Mouse (Mus musculus) hindlimb bud, embryonic 11.5 days (tissue): ENCODE data around the gene Trpm6.
"Not testable (repeated sequence)": the region's sequence is repeated elsewhere in the genome, so short reads cannot be mapped to it uniquely, and the experiment has no call there.

ENCODE experiments used
- DNase-seq: peaks from one replicate; pipeline ENCODE4 v3.0.0-alpha.2; 2012; ENCODE audit warnings: low read depth, low spot score; ENCODE audit errors: extremely low spot score

Gene Trpm6

DNA sequence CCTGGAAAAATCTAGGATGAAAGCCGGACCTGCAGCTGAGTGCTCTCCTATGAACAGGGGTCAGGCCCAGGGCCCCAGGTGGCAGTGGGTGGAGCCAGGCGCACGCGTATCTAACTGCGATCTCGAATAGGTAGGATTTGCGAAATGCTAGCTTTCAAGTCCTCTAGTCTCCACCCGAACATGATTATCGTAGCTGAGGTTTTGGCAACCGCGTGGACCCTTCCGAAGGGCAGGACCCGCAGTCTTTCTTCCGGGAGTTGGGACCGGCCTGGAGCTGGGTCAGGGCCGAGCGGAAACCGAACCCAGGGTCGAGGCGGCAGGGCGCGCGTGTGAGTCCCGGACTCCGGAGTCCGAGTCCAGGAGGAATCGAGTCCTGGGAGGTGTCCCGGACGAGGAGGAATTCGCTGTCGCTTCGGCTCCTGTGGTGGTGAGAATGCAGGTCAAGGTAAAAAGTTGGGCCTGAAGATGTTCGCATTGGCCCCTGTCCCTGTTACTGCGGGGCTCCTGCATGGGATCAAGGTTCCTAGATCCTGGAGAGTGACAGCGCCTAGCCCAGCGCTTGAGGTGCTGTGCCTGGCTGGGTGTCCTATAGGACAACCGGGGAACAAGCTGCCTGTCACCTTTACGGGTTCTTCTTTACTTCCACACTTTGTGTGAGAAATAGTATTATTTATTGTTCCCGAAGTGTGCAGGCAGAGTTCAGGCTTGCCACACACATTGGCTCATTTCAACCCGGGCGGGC is at the start of gene Trpm6:
Trpm6 (plus strand) TSS at position 386 of the 742 bp plus-strand sequence.
- DNase-seq: no peak

DNA sequence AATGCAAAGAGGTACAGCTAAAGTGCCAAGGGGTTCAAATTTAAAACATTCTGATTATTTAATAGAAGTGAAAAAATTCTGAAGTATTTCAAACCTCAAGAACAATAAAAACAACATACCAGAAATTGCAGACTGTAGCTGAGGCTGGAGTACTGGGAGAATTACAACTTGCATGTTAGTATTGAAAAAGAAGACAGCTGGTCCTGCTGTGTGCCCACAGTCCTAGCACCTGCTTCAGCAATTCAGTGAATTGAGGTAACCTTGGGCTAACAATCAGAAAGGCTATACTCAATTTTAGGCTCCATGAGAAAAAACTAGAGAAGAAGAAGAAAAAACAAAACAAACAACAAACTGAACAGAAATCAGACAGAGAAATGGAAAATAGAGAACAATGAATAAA is 41.7 kb upstream of the Trpm6 start:
- DNase-seq: no peak

DNA sequence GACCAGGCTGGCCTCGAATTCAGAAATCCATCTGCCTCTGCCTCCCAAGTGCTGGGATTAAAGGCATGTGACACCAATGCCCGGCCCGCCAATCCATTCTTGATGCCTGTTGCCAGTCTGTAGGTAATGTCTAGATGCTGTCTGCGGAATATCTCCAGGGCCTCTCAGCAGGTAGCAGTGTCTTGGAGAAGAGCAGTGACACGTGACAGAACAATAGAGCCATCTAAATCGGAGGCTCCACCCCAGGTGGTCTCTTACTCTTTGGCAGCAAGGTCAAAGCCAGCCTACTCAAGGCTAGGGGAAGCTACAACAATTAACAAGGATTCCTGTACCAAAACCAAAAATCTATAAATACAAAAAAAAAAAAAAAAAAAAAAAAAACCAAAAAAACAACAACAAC is 38.9 kb upstream of the Trpm6 start:
- DNase-seq: no peak

DNA sequence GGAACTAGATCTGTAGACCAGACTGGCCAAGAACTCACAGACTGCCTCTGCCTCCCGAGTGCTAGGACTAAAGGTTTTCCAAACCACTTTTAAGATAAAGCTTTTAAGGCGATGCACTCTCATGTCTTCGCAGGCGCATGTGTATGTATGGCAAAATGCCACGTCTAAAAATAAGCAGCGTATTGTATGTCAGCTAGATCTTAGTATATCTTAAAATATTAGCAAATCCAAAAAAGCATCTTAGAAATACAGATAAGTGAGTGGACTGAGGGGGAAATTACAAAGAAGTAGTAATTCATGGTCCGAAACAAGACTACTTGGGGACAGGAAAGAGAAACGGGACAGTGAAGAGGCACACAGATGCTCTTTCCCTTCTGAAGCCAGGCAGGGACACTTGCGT is 38.2 kb upstream of the Trpm6 start:
- no peak for DNase-seq

DNA sequence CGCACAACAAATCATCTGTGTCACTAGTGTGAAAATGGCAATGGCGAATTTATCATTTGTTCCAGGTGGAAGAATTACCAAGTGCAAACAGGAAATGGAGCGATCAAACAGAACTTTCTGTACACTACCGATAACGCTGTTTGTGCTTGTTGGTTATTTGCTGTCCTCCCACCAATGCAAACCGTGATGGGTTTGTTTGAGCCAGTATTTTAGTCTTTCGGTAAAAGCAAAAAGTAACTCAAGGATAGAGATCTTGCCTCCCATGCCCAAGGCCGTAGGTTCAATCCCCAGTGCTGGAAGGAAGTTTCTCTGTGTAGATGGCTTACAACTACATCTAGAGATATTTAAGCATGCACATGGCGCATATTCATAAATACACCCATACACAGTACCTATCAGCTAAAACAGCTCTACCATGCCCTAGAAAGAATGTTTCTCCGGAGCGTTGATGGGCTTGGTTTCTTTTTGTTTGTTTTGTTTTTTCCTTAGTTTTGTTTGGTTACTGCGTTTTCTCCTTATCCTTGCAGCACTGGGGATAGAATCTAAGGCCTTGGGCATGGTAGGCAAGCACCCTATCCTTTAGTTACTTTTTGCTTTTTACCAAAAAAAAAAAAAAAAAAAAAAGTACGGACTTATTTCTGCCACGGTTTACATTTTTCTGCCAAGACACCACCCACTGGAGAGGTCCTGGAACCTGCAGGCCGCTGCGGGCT is 37.5 kb upstream of the Trpm6 start:
- DNase-seq: no peak

DNA sequence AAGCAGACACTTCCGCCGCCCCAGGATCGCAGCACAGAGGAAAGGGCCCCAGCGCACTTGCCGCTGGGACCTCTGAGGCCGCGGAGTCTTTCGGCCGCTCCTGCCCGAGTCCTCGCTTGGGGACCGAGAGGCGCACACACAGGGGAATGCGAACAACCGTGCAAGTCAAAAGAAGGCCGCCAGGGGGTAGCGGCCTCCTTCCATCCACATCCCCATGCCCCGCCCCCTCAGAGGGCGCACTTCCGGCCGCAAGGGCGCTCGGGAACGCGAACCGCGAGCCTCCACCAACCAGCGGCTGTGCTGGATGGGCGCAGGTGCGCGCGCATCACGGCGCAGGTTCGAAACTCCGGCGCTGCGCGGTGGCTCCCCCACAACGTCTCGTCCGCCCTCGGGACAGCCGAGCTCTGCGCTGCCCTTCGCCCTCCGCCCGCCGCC is 36.9 kb upstream of the Trpm6 start, which contains the start of gene D030056L22Rik:
D030056L22Rik (plus strand) TSS at position 328 of the 435 bp plus-strand sequence.
- peak; percentile 89 for DNase-seq

DNA sequence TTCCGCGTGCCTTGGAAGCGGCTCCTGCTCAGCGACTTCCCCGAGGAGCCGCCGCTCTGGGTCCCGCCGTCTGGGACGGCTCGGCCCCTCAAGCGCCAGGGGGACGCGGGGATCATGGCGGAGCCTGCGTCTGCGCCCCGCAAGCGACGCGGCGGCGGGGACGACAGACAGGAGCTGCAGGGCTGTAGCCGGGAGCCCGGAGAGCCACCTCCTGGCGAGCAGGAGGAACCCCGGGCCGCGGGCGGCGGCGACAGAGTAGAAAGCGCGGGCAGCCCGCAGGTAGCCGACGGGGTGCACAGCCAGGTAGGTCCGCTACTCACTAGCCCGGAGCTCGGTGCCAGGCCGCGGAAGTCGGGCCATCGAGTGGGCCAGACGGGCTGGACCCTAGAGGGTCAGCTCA is 36.4 kb upstream of the Trpm6 start:
- not testable (repeated sequence) for DNase-seq

DNA sequence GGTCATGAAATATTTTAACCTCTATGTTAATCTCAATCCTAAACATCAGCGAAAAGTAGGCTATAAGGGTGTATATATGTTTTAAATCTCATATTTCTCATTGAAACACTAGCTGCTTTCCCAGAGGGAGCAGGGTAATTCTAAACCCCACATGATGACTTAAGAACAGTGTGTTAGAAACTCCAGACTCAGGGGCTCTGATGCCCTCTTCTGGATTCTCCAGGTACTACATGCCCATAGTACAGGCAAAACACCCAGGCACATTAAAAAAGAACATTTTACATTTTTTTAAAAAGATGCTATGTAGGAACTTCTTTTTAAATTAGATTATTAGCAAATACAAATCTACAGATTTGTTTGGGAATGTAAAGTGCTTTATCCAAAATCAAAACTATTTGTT is 33.4 kb upstream of the Trpm6 start:
- peak; percentile 86 for DNase-seq

DNA sequence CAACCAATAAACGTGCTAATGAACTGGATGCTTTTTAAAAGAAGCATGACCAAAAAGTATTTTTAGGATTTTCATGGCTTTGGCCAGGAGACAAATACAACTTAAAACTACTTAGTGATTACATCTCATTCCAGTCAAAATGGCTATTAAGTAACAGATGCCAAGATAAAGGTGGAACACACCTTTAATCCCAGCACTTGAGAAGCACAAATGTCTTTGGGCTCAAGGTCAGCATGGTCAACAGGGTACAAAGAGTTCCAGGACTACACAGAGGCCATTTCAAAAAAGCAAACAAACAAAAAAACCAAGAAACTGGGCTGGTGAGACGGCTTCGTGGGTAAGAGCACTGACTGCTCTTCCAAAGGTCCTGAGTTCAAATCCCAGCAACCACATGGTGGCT is 29.4 kb upstream of the Trpm6 start:
- no peak for DNase-seq

DNA sequence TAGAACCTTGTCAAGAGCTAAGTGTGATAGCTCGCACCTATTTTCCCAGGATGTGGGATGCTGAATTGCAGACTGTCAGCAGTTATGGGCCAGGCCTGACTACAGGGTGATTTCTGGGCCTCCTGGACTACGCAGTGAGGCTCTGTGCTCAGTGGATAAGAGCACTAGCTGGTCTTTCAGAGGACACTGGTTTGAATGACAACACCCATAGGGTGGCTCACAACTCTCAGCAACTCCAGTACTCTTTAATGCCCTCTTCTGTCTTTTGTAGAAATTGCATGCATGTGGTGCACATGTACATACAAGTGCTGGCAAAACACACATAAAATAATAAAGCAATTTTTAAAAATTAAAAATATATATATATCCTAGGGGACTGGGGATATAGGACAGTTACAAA is 24.6 kb upstream of the Trpm6 start:
- no peak for DNase-seq

DNA sequence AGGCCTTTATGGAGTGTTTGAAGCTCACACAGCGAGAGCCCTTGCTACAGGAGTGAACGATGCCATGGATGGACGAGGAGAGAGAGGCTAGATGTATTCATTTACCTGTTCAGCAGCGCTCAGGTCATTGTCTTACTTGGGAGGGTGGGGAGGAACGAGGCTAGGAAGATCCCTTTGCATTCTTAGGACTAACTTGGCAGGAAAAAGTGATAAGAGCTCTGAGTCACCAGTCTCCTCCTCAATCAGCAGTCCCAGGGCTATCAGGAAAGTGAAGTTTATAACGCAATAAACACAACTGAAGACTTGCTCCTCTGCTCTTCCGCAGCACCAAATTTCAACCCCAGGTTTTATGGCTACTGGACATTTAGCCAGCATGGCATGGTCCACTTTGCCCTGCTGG is 19.5 kb upstream of the Trpm6 start:
- no peak for DNase-seq

DNA sequence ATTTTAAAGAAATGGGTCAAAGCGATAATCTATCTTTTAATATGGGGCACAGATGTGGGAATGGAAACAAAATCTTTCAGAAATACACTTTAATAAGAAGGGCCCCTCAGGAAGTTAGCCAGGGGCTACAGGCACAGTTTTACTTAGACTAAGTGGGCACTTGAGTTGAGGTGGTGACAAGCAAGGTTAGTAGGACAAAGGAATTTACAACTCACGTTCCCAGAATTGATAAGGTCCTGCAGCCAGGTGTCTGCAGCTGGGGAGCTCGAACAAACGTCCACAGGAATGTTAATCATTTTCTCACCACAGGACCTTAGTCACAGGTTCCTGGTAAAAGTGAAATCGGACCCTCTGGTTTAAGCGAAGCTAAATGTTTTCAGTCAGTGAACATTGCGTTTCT is 18.7 kb upstream of the Trpm6 start:
- peak; percentile 30 for DNase-seq

DNA sequence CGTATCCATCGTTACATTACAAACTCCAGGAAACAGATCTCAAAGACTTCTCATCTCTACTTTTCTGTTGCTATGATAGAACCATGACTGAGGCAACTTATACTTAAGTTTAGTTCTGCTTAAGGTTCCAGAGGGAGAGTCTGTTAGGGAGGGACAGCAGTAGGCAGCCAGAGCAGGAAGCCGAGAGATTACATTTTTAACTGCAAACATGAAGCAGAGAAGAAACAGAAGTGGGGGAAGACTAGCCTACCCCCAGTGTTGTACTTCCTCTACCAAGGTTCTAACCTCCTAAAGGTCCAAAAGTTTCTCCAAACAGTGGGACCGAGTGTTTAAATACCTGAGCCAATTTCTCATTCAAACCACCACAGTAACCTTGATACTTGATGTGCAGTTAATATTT is 13.9 kb upstream of the Trpm6 start:
- DNase-seq: no peak

DNA sequence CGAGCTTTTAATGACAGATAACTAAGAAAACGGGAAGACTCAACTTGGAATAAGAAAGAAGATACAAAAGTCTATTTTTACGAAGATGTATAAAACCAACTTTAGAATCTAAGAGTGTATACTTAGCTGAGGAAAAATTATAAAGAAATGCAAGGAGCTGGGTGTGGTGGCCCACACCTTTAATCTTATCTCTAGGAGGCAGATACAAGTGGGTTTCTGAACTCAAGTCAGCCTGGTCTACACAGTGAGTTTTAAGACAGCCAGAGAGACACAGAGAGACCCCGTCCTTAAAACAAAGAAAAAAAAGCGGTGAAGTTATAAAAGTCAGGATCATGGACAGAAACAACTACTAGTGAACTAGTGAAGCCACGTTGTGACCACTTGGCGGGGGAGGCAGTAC is 10.6 kb upstream of the Trpm6 start:
- DNase-seq: no peak

DNA sequence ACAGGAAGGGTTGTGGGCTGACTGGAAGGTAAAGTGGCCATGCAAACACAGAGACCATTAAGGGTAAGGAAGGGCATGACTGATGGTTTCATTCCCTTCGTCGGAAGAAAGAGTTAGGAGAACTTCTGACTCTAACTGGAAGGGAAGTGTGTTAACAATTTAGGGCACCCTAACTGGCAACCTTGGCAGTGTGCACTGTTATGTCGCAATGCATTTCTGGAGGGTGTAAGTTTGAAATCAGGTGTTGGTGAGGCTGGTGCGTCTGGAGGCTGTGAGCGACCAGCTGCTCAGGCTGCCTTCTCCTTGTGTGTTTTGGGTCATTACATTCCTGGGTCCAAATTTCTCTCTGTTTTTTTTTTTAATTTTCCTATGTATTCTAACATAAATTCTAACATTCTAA is 5.8 kb upstream of the Trpm6 start:
- no peak for DNase-seq

DNA sequence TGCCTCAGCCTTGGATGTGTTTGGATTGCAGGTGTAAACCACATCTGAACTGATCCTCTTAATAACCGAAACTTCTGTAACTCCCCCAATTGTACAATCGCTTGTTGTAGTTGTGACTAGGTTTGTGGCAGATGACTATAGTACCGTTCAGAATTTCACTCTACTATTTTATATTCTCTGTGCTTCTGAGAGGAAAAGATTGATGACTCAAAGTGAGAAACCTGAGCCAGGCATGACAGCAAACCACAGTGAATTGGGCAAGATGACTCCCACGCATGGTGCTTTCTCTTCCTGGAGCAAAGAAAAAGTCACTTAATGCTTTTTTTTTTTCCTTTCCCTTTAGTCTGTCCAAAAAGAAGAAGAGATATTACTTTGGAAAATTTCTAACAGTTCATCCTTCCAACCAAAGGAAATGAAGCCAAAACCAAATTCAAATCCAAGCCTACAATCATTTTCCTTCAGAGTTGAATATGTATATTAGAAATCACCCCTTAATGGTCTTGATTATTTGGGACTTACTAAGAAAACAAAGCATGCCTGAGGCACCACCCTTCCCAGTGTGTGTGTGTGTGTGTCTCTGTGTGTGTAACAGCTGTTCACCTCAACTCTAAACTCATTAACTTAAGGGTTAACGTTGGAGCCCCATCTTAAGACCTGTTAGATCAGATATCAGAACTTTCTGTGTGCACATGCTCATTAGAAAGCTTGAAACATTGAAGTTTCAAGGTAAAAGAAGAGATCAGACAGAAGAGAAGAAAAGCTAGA is 3.0 kb upstream of the Trpm6 start:
- no peak for DNase-seq

DNA sequence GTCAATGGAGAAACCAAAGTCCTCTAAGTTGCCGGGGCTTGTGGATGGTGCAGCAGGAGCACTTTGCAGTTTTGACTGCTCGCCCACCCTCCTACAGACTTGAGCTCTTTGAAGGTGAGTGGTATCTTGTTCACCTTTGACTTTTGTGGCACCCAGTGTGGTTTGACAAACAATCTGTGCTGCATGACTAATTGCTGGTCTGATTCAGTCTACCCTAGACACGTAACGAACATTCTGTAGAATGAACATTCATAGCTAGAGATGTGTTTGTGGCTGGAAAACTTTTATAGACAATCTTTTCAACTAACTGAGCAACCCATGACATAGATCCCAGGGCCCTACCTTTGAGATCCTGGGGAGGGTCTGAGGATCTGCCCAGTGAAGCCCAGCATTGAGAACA is 2.4 kb upstream of the Trpm6 start:
- DNase-seq: no peak

DNA sequence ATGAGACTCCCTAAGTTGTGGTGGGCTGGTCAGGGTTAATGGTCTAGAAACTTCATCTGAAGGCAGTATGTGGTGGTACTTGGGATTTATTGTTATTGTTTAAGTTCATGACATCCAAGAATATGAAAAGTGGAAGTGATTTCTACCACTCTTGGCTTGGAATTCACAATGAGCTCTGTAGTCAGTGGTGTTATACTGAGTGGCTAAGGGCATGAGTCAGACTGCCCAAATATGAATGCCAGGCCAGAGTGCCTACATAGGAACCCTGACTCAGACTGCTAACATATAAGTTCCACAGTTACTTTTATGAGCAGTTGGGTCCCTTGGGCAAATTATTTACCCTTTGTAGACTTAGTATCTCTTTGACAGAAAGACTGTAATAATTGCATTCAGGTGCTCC is 7.4 kb downstream of the Trpm6 start:
- DNase-seq: no peak

DNA sequence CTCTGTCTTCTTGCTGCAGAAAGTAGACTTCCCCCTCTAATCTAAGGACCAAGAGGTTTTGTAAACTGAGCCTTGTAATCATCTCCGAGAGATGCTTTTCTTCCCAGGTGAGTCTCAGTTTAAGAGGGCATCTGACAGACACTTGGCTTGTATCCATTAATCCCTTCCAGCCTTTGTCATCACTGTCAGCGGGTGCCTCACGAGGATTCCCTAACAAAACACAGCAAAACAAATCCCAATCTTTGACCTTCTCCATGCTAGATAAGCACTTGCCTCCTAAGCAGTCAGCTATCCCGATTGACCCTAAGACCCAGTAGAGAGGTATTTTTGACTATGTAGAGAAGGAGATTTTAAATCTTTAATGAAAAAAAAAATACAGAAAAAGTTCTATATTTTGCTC is 7.9 kb downstream of the Trpm6 start:
- DNase-seq: no peak

DNA sequence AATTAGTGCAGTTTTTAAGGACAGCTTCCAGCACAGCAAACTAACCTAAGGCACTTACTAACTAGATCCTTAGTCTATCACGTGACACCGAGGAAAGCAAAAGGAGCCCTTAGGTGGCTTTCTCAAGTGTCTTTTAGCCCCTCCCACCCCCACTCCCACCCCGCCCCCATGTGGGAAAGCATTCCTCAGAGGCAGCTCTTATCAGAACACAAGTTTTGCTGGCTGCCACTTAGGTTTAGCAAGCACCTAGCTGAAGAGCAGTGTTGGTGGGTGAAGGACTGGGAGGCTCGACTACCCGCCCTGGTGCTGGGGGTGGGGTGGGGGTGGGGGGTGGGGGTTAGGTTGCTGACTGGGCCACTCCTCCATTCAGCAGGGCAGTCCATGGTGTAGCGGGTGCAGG is 8.5 kb downstream of the Trpm6 start:
- no peak for DNase-seq

DNA sequence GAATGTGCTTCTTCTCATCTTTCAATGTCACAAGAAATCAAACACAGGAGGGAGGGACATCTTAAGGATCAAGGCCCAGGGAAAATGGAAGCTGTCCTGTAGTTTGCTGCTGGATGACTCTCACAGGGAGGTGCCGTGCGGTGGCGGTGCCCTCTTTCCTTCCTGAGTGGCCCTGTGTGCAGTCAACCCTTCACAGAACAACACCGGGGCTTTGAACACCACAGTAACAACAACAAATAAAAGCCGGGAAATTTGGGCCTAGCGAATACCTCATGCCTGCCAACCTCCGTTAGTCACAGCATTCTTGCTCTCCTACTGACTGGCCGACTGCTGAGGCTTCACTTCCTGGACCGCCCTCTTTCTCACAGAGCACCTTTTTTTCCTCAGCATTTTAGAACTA is 9.1 kb downstream of the Trpm6 start:
- no peak for DNase-seq

DNA sequence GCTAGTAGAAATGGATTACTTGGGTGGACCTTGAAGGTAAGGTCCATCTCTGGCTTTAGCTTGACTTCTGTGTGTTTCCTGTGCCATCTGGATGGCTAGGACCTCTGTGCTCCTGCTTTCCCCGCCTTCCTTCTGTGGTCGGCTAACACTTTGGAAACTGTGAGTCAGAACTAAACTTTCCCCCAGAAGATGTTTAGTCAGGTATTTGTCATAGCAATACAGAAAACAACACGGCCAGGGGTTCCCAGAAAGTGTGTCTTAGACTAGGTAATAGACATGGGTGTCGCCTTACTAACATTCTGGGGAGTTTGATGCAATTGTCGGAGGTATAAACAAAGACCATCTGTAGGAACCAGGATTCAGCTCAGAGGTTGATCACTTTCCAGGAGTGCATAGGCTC is 16.6 kb downstream of the Trpm6 start:
- DNase-seq: no peak
